In genomic region chr5:64810860-64811499, GRCm38 (mm10) we compare ENCODE assay signal across 8 mouse cellular contexts. TPM values are rescaled to one million over a fixed set of nuclear protein-coding genes. Genes with fewer than 3 reads are reported as not detected.
A peak's percentile ranks its signal among the peaks of the same experiment; 100 is the strongest.
DNase-seq lines count a peak whose midpoint lies in the region; ATAC-seq and TF ChIP-seq lines count a peak whose summit lies in the region.

No protein-coding gene starts in this region.

- peak overlapping the region; percentile 56 for H3K4me2 ChIP-seq in heart, embryonic 11.5 days
- H3K4me2 ChIP-seq in kidney, postnatal 0 days (ENCODE audit: low read length), result peak overlapping the region; percentile 47
- H3K4me2 ChIP-seq in stomach, postnatal 0 days (replicated peaks; ENCODE audit: low read depth), result peak overlapping the region; percentile 50

- H3K9ac ChIP-seq in heart, embryonic 11.5 days (ENCODE audit: low read depth, low read length), result peak overlapping the region; percentile 62
- H3K9ac ChIP-seq in kidney, postnatal 0 days (ENCODE audit: low read depth, low read length), result peak overlapping the region; percentile 38; the same call in 1 of the 2 replicates
- peak overlapping the region; percentile 52 for H3K9ac ChIP-seq in stomach, postnatal 0 days (ENCODE audit: low read length)

- DNase-seq in adrenal gland, adult (ENCODE audit: inconsistent age in 2 of 2, low spot score in 1 of 2), result peak; percentile 57 to 81
- DNase-seq in adrenal gland, adult 18-20 months (ENCODE audit: low spot score in 2 of 2), result no peak
- DNase-seq in adrenal gland, postnatal 36 days, result peak; percentile 48 to 70
- peak; percentile 82 for DNase-seq in kidney, postnatal 0 days (ENCODE audit: low spot score)
- peak; percentile 60 to 80 for DNase-seq in lung, postnatal 4 days
- peak; percentile 80 for DNase-seq in stomach, postnatal 0 days (ENCODE audit: low spot score)
- no peak for DNase-seq in right cerebral cortex, postnatal 4 days

- no peak for TF ChIP-seq CTCF in kidney, postnatal 0 days (IDR thresholded peaks at IDR 0.05; ENCODE audit: low read depth)
- TF ChIP-seq CTCF in stomach, postnatal 0 days (IDR thresholded peaks at IDR 0.05; ENCODE audit: low read depth), result no peak

- H3K36me3 ChIP-seq in heart, embryonic 11.5 days (ENCODE audit: control insufficient read depth, insufficient read depth, low read length), result peaks cover 7% of the 10 kb centered on the region
- 0 out of 2 replicates have a peak, but pooled peaks cover 4% of the 10 kb centered on the region for H3K36me3 ChIP-seq in kidney, postnatal 0 days (ENCODE audit: insufficient read depth, low read length)
- H3K36me3 ChIP-seq in stomach, postnatal 0 days (ENCODE audit: control insufficient read depth, insufficient read depth, low read length), result no peaks in the 10 kb centered on the region

- H3K4me1 ChIP-seq in heart, embryonic 11.5 days (ENCODE audit: control insufficient read depth, insufficient read depth, low read length), result peaks cover 75% of the 10 kb centered on the region
- peaks cover 63% of the 10 kb centered on the region for H3K4me1 ChIP-seq in kidney, postnatal 0 days (replicated peaks; ENCODE audit: insufficient read depth, low read length)
- H3K4me1 ChIP-seq in stomach, postnatal 0 days (replicated peaks; ENCODE audit: control insufficient read depth, insufficient read depth), result peaks cover 28% of the 10 kb centered on the region

- H3K27ac ChIP-seq in heart, embryonic 11.5 days (ENCODE audit: low read depth, low read length), result peak overlapping the region; percentile 91
- peak overlapping the region; percentile 88 for H3K27ac ChIP-seq in kidney, postnatal 0 days
- peak overlapping the region; percentile 96 for H3K27ac ChIP-seq in stomach, postnatal 0 days (replicated peaks)

- ATAC-seq in heart, embryonic 11.5 days (replicated peaks; ENCODE audit: insufficient number of reproducible peaks, low FRiP score, low TSS enrichment), result peak; percentile 9
- ATAC-seq in kidney, postnatal 0 days (replicated peaks; ENCODE audit: low FRiP score, low read depth), result peak; percentile 17
- peak; percentile 64 for ATAC-seq in stomach, postnatal 0 days (ENCODE audit: low FRiP score, low TSS enrichment)

- WGBS in heart, embryonic 11.5 days (ENCODE audit: insufficient replicate concordance), result 4% methylated on average over 9 of the region's 9 CpGs
- under 1% methylated on average over 8 of the region's 9 CpGs for WGBS in kidney, postnatal 0 days
- WGBS in stomach, postnatal 0 days, result 7% methylated on average over 8 of the region's 9 CpGs

- peak overlapping the region; percentile 39 for H3K4me3 ChIP-seq in heart, embryonic 11.5 days (ENCODE audit: low read depth, low read length)
- no peak overlapping the region for H3K4me3 ChIP-seq in kidney, postnatal 0 days (replicated peaks; ENCODE audit: low read depth, low read length)
- H3K4me3 ChIP-seq in stomach, postnatal 0 days (ENCODE audit: low read depth, low read length), result peak overlapping the region; percentile 16

- no peak for TF ChIP-seq EP300 in stomach, postnatal 0 days (optimal IDR thresholded peaks at IDR 0.05)

- H3K27me3 ChIP-seq in heart, embryonic 11.5 days (ENCODE audit: control insufficient read depth, insufficient read depth, low read length), result no peaks in the 10 kb centered on the region
- H3K27me3 ChIP-seq in kidney, postnatal 0 days (ENCODE audit: insufficient read depth, low read length), result no peaks in the 10 kb centered on the region
- H3K27me3 ChIP-seq in stomach, postnatal 0 days (ENCODE audit: control insufficient read depth, insufficient read depth, low read length), result no peaks in the 10 kb centered on the region

- H3K9me3 ChIP-seq in heart, embryonic 11.5 days (replicated peaks; ENCODE audit: control insufficient read depth, low read length), result no peaks in the 10 kb centered on the region
- H3K9me3 ChIP-seq in kidney, postnatal 0 days (replicated peaks; ENCODE audit: low read length), result no peaks in the 10 kb centered on the region
- H3K9me3 ChIP-seq in stomach, postnatal 0 days (ENCODE audit: control insufficient read depth, low read length), result no peaks in the 10 kb centered on the region

RNA-seq across cellular contexts. Expression of gene Klf3, which starts 7.8 kb away (rescaled TPM):
- total RNA-seq in adrenal gland, adult 18-20 months (2021), result 10 to 100 TPM; 48.2 to 57.3 TPM
- total RNA-seq in adrenal gland, postnatal 36 days (2021), result 10 to 100 TPM; 56.1 to 68.3 TPM
- polyA plus RNA-seq in heart, embryonic 11.5 days (2014; fragmentation: Nextera tagmentation; extraction: Ambion mirVana), result 47.3 and 58.9 TPM in 2 replicates
- polyA plus RNA-seq in kidney, postnatal 0 days (2015; fragmentation: Nextera tagmentation; extraction: Ambion mirVana), result 60.6 and 65.6 TPM in 2 replicates
- polyA plus RNA-seq in stomach, postnatal 0 days (2015; fragmentation: Nextera tagmentation; extraction: Ambion mirVana), result 97.5 and 101 TPM in 2 replicates

Comparison
In these comparisons a context has a peak if more than half of its experiments do, and no peak if none do; other contexts are left out.
1. DNase-seq: peak in adrenal gland, adult (2 of 2), adrenal gland, postnatal 36 days (2 of 2), kidney, postnatal 0 days (single experiment), lung, postnatal 4 days (2 of 2) and stomach, postnatal 0 days (single experiment); none in adrenal gland, adult 18-20 months (0 of 2) and right cerebral cortex, postnatal 4 days (single experiment).
2. ATAC-seq: peak in every context shown above with its lines; median percentile 64 in stomach, postnatal 0 days; 17 in kidney, postnatal 0 days; 9 in heart, embryonic 11.5 days.
3. Peak in every context shown above with its lines, with median percentiles within 50 percentile points of each other: H3K27ac ChIP-seq, H3K4me2 ChIP-seq and H3K9ac ChIP-seq.